Mouse (Mus musculus) lung, postnatal 0 days (tissue): Measurements from ENCODE around the gene Serpina3f.

ENCODE experiments used
- CTCF ChIP-seq: IDR thresholded peaks from 2 replicates; pipeline ENCODE4 v1.5.1; 2016; ENCODE audit warnings: antibody characterized with exemption, mild to moderate bottlenecking
- EP300 ChIP-seq: IDR thresholded peaks from 2 replicates; pipeline ENCODE4 v1.6.1; 2016; ENCODE audit warnings: antibody characterized with exemption, mild to moderate bottlenecking, control low read depth

DNA sequence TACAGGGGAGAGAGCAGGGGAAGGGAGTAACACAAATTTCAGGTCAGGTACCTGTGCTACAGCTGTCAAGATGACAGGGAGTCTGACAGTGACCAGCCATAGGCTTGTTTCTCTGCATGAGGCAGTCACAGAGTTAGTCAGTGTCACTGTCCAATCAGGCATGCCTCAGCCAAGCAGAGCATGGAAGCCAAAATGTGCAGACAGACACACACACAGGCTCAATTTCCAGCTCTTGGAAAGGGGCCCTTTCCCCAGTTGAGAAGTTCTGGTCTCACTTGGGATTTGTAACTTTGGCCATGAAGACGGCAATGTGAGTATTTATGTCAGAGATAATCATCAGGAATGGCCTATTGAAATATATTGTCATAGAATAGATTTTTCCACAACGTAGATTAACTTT is 25.1 kb upstream of the Serpina3f start:
- TF ChIP-seq CTCF, result no peak
- TF ChIP-seq EP300, result no peak
